In genomic region chr7:84689251-84690100, GRCm38 (mm10) we compare ENCODE assay signal across 8 mouse cellular contexts. TPM values are rescaled to one million over a fixed set of nuclear protein-coding genes. Genes with fewer than 3 reads are reported as not detected.
A peak's percentile ranks its signal among the peaks of the same experiment; 100 is the strongest.
DNase-seq lines count a peak whose midpoint lies in the region; ATAC-seq and TF ChIP-seq lines count a peak whose summit lies in the region.

TSS of gene Zfand6 (minus strand) at chr7:84689959.

- ATAC-seq in hematopoietic stem cell, adult 5-6 weeks (replicated peaks in 1 of 2; ENCODE audit: insufficient read depth in 1 of 2, low FRiP score in 2 of 2, low TSS enrichment in 1 of 2, low read depth in 1 of 2, poor library complexity in 2 of 2, severe bottlenecking in 2 of 2) = peak; percentile 92 to 93
- peak; percentile 99 for ATAC-seq in lung, embryonic 16.5 days (ENCODE audit: low read depth)

- H3K79me2 ChIP-seq in MEL (ENCODE audit: control insufficient read depth, insufficient read depth, low read length, poor library complexity) = peaks cover 6% of the 10 kb centered on the region

- H3K9ac ChIP-seq in MEL (ENCODE audit: control insufficient read depth, low read depth, low read length, poor library complexity, severe bottlenecking) = peak within 1 kb of the TSS; percentile 85
- peak within 1 kb of the TSS; percentile 81 for H3K9ac ChIP-seq in lung, embryonic 16.5 days (ENCODE audit: low read length)

- peak; percentile 96 for DNase-seq in MEL (ENCODE audit: low read depth, low spot score)
- DNase-seq in cerebellum, adult 2 months = peak; percentile 99
- DNase-seq in forelimb bud, embryonic 11.5 days (ENCODE audit: low read depth, low spot score) = peak; percentile 97
- DNase-seq in layer of hippocampus, adult 9-10 months (ENCODE audit: low spot score) = peak; percentile 96
- peak; percentile 93 for DNase-seq in ovary, postnatal 10 days (ENCODE audit: low spot score)
- DNase-seq in thymus, postnatal 10 days (ENCODE audit: low spot score in 2 of 2) = peak; percentile 86 to 87

- H3K4me1 ChIP-seq in MEL (ENCODE audit: control insufficient read depth in 1 of 2, insufficient read depth in 2 of 2, low read length in 2 of 2) = peaks cover 0 to 9% of the 10 kb centered on the region in 2 experiments; a peak in 2 of 4 replicates
- no peaks in the 10 kb centered on the region for H3K4me1 ChIP-seq in cerebellum, adult 2 months (ENCODE audit: control insufficient read depth, insufficient read depth, low read length)
- no peaks in the 10 kb centered on the region; the same call in 1 of the 2 replicates for H3K4me1 ChIP-seq in lung, embryonic 16.5 days (replicated peaks; ENCODE audit: control insufficient read depth, insufficient read depth, low read length)

- under 1% methylated on average over 70 of the region's 87 CpGs for WGBS in cerebellum, adult 2 months
- under 1% methylated on average over 71 of the region's 87 CpGs for WGBS in lung, embryonic 16.5 days

- no peaks in the 10 kb centered on the region for H3K27me3 ChIP-seq in MEL (ENCODE audit: control insufficient read depth in 1 of 2, insufficient read depth in 2 of 2, low read length in 2 of 2)
- H3K27me3 ChIP-seq in cerebellum, adult 2 months (ENCODE audit: control insufficient read depth, insufficient read depth, low read length) = no peaks in the 10 kb centered on the region
- H3K27me3 ChIP-seq in lung, embryonic 16.5 days (ENCODE audit: control insufficient read depth, insufficient read depth, low read depth, low read length) = no peaks in the 10 kb centered on the region

- no peaks in the 10 kb centered on the region for H3K9me3 ChIP-seq in MEL (replicated peaks; ENCODE audit: insufficient read depth, low read length)
- no peaks in the 10 kb centered on the region for H3K9me3 ChIP-seq in lung, embryonic 16.5 days (ENCODE audit: control insufficient read depth, low read length)

- peak; percentile 54 to 60; a peak in 2 of 4 replicates for TF ChIP-seq POLR2A in MEL (IDR thresholded peaks at IDR 0.05; ENCODE audit: control insufficient read depth in 1 of 2, insufficient read depth in 1 of 2, low read depth in 1 of 2, low read length in 2 of 2, poor library complexity in 1 of 2)
- TF ChIP-seq POLR2A in cerebellum, adult 2 months (IDR thresholded peaks at IDR 0.05; ENCODE audit: borderline replicate concordance, insufficient read depth, low read length) = no peak

- H3K36me3 ChIP-seq in MEL (ENCODE audit: control insufficient read depth in 1 of 2, insufficient read depth in 2 of 2, low read length in 2 of 2) = peaks cover 0 to 9% of the 10 kb centered on the region in 2 experiments; a peak in 2 of 4 replicates
- H3K36me3 ChIP-seq in lung, embryonic 16.5 days (ENCODE audit: control insufficient read depth, insufficient read depth, low read length) = no peaks in the 10 kb centered on the region

- no peak for TF ChIP-seq CTCF in MEL (IDR thresholded peaks at IDR 0.05 in 2 of 3, conservative IDR thresholded peaks at IDR 0.05 in 1 of 3; ENCODE audit: control insufficient read depth in 1 of 3, insufficient read depth in 1 of 3, low read depth in 2 of 3, low read length in 3 of 3, poor library complexity in 1 of 3, severe bottlenecking in 1 of 3)
- no peak for TF ChIP-seq CTCF in cerebellum, adult 2 months (IDR thresholded peaks at IDR 0.05; ENCODE audit: borderline replicate concordance, insufficient read depth, low read depth, low read length)

- TF ChIP-seq RAD21 in MEL (IDR thresholded peaks at IDR 0.05; ENCODE audit: low read depth, low read length) = no peak

- peak within 1 kb of the TSS; percentile 90 to 92 for H3K4me3 ChIP-seq in MEL (ENCODE audit: control insufficient read depth in 1 of 2, insufficient read depth in 1 of 2, low read depth in 2 of 2, low read length in 2 of 2)
- H3K4me3 ChIP-seq in cerebellum, adult 2 months (replicated peaks; ENCODE audit: insufficient read depth, low read depth, low read length) = peak within 1 kb of the TSS; percentile 91
- peak within 1 kb of the TSS; percentile 89 for H3K4me3 ChIP-seq in lung, embryonic 16.5 days (ENCODE audit: low read length)

- TF ChIP-seq EP300 in MEL (IDR thresholded peaks at IDR 0.05; ENCODE audit: low read depth in 1 of 2, low read length in 2 of 2) = no peak

- H3K4me2 ChIP-seq in lung, embryonic 16.5 days (ENCODE audit: low read depth, low read length) = peak within 1 kb of the TSS; percentile 79

- peak within 1 kb of the TSS; percentile 41; the same call in 1 of the 2 replicates for H3K27ac ChIP-seq in MEL (ENCODE audit: control insufficient read depth, low read depth, low read length)
- peak within 1 kb of the TSS; percentile 35 for H3K27ac ChIP-seq in cerebellum, adult 2 months (ENCODE audit: insufficient read depth, low read length)
- H3K27ac ChIP-seq in lung, embryonic 16.5 days (ENCODE audit: low read length) = peak within 1 kb of the TSS; percentile 96

TF ChIP-seq in MEL, 35 proteins besides CTCF, POLR2A, EP300 and RAD21:
- TF ChIP-seq MAZ (IDR thresholded peaks at IDR 0.05; ENCODE audit: low read depth, low read length) = peak; percentile 53; the same call in 1 of the 2 replicates
- peak; percentile 76 for TF ChIP-seq NELFE (IDR thresholded peaks at IDR 0.05; ENCODE audit: low read depth, low read length)
- no peak for TF ChIP-seq USF1 (IDR thresholded peaks at IDR 0.05; ENCODE audit: low read depth, low read length)
- TF ChIP-seq ELF1 (IDR thresholded peaks at IDR 0.05; ENCODE audit: low read depth, low read length) = 0 out of 2 replicates have a peak, but pooled peaks have one; percentile 35
- peak; percentile 65; the same call in 1 of the 2 replicates for TF ChIP-seq ZMIZ1 (IDR thresholded peaks at IDR 0.05; ENCODE audit: low read depth, low read length)
- 0 out of 2 replicates have a peak, but pooled peaks have one; percentile 13 for TF ChIP-seq ETS1 (IDR thresholded peaks at IDR 0.05; ENCODE audit: low read depth, low read length)
- TF ChIP-seq KAT2A (conservative IDR thresholded peaks at IDR 0.05; ENCODE audit: low read depth, low read length) = no peak
- TF ChIP-seq ZKSCAN1 (IDR thresholded peaks at IDR 0.05; ENCODE audit: low read depth, low read length) = no peak
- peak; percentile 63; the same call in 1 of the 2 replicates for TF ChIP-seq HCFC1 (IDR thresholded peaks at IDR 0.05; ENCODE audit: low read depth, low read length)
- no peak for TF ChIP-seq UBTF (IDR thresholded peaks at IDR 0.05; ENCODE audit: borderline replicate concordance, insufficient read depth, low read depth, low read length)
- TF ChIP-seq MXI1 (IDR thresholded peaks at IDR 0.05; ENCODE audit: low read depth, low read length) = peak; percentile 55; the same call in 1 of the 2 replicates
- TF ChIP-seq SIN3A (IDR thresholded peaks at IDR 0.05; ENCODE audit: low read length) = peak; percentile 62
- no peak for TF ChIP-seq SMC3 (IDR thresholded peaks at IDR 0.05; ENCODE audit: low read depth, low read length)
- TF ChIP-seq TBP (IDR thresholded peaks at IDR 0.05; ENCODE audit: low read depth, low read length) = 0 out of 2 replicates have a peak, but pooled peaks have one; percentile 35
- TF ChIP-seq CHD2 (IDR thresholded peaks at IDR 0.05; ENCODE audit: low read length) = no peak

RNA-seq across cellular contexts. Expression of gene Zfand6, which starts in this region (rescaled TPM):
- total RNA-seq in MEL (2012; rRNA removed) = 20.3 and 26.8 TPM in 2 replicates
- polyA plus RNA-seq in MEL (2012; ENCODE audit: insufficient read depth in 1 of 2, insufficient read length in 2 of 2, low read depth in 1 of 2, low replicate concordance in 2 of 2, missing spikeins in 1 of 2) = 100 to 1,000 TPM in 1 of 2 experiments, 10 to 100 TPM in 1; 39.9 to 315 TPM
- 88.9 and 91.5 TPM in 2 replicates for polyA plus RNA-seq in cerebellum, adult 2 months (2012; rRNA removed)
- 151 and 163 TPM in 2 replicates for total RNA-seq in hematopoietic stem cell, adult 5-6 weeks (2017)
- 185 and 186 TPM in 2 replicates for polyA plus RNA-seq in lung, embryonic 16.5 days (2015; fragmentation: Nextera tagmentation; extraction: Ambion mirVana)

Comparison
In these comparisons a context has a peak if more than half of its experiments do, and no peak if none do; other contexts are left out.
1. Peak in every context shown above with its lines: DNase-seq, ATAC-seq, H3K4me3 ChIP-seq and H3K27ac ChIP-seq.
2. H3K27ac ChIP-seq: peak in every context shown above with its lines; median percentile 96 in lung, embryonic 16.5 days; 41 in MEL; 35 in cerebellum, adult 2 months.